Mouse (Mus musculus) C2C12 (cell line): ENCODE measurements around the gene Oxnad1. TPM values are rescaled to one million over a fixed set of nuclear protein-coding genes. Genes with fewer than 3 reads are reported as not detected.
"Not testable (repeated sequence)": the region's sequence is repeated elsewhere in the genome, so short reads cannot be mapped to it uniquely, and the experiment has no call there.

Experiments used
- H3K27me3 ChIP-seq: one replicate; pipeline ENCODE4 v1.6.1; 2011; ENCODE audit not compliant: control insufficient read depth, insufficient read depth, insufficient read length
- H3K36me3 ChIP-seq: one replicate; pipeline ENCODE4 v1.6.1; 2011; ENCODE audit not compliant: control insufficient read depth, insufficient read depth
- H3K4me3 ChIP-seq: one replicate; pipeline ENCODE4 v1.5.1; 2011; ENCODE audit warnings: mild to moderate bottlenecking, control low read depth; ENCODE audit not compliant: poor library complexity, insufficient read depth, severe bottlenecking
- H3K79me2 ChIP-seq: one replicate; pipeline ENCODE4 v1.6.1; 2011; ENCODE audit not compliant: control insufficient read depth, insufficient read depth
- H3K79me3 ChIP-seq: one replicate; pipeline ENCODE4 v1.6.1; 2011; ENCODE audit warnings: low read depth, control low read depth
- H3ac ChIP-seq: one replicate; pipeline ENCODE3; 2011; ENCODE audit warnings: low read depth; ENCODE audit not compliant: control insufficient read depth, insufficient read length
- CEBPB ChIP-seq: IDR thresholded peaks from one replicate; pipeline ENCODE4 v1.6.1; 2011; ENCODE audit warnings: low read depth, mild to moderate bottlenecking, control low read depth, moderate library complexity
- CTCF ChIP-seq: IDR thresholded peaks from one replicate; pipeline ENCODE4 v1.5.1; 2011; ENCODE audit not compliant: control insufficient read depth, insufficient read depth, insufficient read length
- FOSL1 ChIP-seq: IDR thresholded peaks from one replicate; pipeline ENCODE4 v1.8.0; 2011; ENCODE audit warnings: mild to moderate bottlenecking, low read length; ENCODE audit not compliant: poor library complexity, insufficient read depth, severe bottlenecking
- MAX ChIP-seq: IDR thresholded peaks from one replicate; pipeline ENCODE4 v1.6.1; 2011; ENCODE audit warnings: mild to moderate bottlenecking, control low read depth
- MYOD1 ChIP-seq: IDR thresholded peaks from one replicate; pipeline ENCODE4 v1.6.1; 2011; ENCODE audit warnings: low read depth; ENCODE audit not compliant: control insufficient read depth, insufficient read length
- MYOG ChIP-seq: IDR thresholded peaks from one replicate; pipeline ENCODE4 v1.6.1; 2011; ENCODE audit not compliant: control insufficient read depth, insufficient read length; ENCODE audit errors: extremely low read depth
- USF1 ChIP-seq: IDR thresholded peaks from one replicate; pipeline ENCODE4 v1.6.1; 2011; ENCODE audit warnings: low read depth, mild to moderate bottlenecking, control low read depth, moderate library complexity
- polyA plus RNA-seq: library from polyadenylated mRNA; unstranded; fragments of >200 nt; fragmentation: generic; extraction: Trizol; gene quantifications from one replicate; pipeline ENCODE4 v1.2.1, GENCODE M21; 2012; ENCODE audit warnings: missing spikeins

The Oxnad1 gene
- polyA plus RNA-seq, 1 experiment, result 17.9 TPM

DNA sequence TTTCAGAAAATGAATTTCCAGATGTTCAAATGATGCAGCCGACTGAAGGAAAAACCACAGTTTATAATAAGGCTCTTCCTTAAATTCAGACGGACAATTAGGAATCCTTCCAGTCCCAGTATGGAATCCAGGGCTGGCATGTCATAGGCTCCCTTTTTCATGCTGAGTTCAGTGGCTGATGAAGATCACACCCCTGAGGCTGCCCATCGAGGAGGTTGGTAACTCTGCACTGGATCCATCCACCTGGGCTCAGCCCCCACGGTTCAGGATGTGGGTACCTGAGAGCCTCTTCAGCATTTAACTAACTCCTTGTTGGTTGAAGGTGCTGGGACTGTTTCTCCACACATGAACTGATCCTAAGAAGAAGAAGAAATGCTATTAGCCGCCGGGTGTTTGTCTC is 2.3 kb upstream of the Oxnad1 start:
- peaks cover 46% of the 10 kb centered on the region for H3K79me2 ChIP-seq
- TF ChIP-seq MYOD1, result no peak
- TF ChIP-seq CEBPB, result no peak
- no peak for TF ChIP-seq USF1
- TF ChIP-seq FOSL1, result no peak
- no peak for TF ChIP-seq MYOG
- TF ChIP-seq MAX, result no peak
- TF ChIP-seq CTCF, result no peak
- H3ac ChIP-seq, result no peak overlapping the region
- H3K27me3 ChIP-seq, result no peaks in the 10 kb centered on the region
- no peak overlapping the region for H3K4me3 ChIP-seq
- H3K36me3 ChIP-seq, result peaks cover 33% of the 10 kb centered on the region
- peaks cover 41% of the 10 kb centered on the region for H3K79me3 ChIP-seq

DNA sequence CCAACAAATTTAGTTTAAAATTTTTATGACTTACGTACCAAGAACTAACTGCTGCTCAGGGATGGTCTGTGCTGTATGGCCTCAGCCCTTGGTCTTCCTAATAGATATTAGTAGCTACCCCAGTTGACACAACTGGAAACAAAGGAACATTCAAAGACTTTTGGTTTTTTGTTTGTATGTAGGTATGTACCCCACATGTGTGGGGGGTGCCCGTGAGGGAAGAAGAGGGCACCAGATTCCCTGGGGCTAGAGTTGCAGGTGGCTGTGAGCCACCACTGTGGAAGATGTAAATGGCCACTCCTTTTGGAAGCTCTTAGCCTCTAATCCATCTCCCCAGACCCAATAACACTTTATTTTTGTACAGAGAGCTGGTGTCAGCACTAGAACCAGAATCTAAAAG is 1.7 kb upstream of the Oxnad1 start:
- TF ChIP-seq CEBPB (no peak), USF1 (no peak)
- no peaks in the 10 kb centered on the region for H3K27me3 ChIP-seq
- peaks cover 42% of the 10 kb centered on the region for H3K79me3 ChIP-seq
- peaks cover 33% of the 10 kb centered on the region for H3K36me3 ChIP-seq
- H3K79me2 ChIP-seq, result peaks cover 52% of the 10 kb centered on the region
- H3ac ChIP-seq, result no peak overlapping the region
- H3K4me3 ChIP-seq, result no peak overlapping the region

DNA sequence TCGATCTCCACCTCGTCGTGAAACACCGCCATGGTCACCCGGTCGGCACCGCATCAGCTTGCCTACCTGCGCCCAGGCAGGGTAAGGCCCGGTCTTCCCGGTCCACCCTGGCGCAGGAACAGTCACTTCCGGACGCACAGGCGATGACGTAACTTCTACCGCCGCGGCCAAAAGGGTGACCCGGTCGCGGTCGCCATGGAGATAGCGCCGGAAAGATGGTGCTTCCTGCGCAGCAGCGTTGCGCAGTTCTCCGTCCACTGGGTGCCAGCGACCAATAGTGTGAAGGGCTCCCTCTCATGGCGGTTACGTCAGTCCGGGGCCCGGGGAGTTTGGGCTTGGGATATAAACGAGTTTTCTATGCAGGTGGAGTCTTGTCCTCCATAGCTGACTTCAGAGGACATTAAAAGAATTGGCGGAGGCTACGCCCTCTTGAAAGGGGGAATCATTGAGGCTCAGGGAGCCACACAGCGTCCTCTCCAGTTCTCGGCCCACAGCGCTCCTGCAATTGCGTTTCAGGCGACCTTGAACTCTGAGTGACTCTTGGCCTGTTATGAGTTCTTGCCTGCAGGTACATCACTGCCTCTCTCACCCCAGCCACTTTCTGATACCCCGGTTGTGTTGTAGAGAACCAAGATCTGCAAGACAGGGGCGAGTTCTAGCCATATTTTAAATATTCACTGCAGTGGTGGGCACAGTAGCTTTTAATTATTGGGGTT is 470 bp downstream of the Oxnad1 start, which contains the start of gene Dph3:
Gene Dph3 (minus strand): TSS at position 244 of the 716 bp plus-strand sequence.
- H3K79me2 ChIP-seq, result peaks cover 57% of the 10 kb centered on the region
- H3K4me3 ChIP-seq, result peak within 1 kb of the TSS; percentile 69
- H3K36me3 ChIP-seq, result peaks cover 31% of the 10 kb centered on the region
- no peaks in the 10 kb centered on the region for H3K27me3 ChIP-seq
- H3ac ChIP-seq, result peak within 1 kb of the TSS; percentile 73
- no peak for TF ChIP-seq USF1
- TF ChIP-seq MYOD1, result no peak
- TF ChIP-seq FOSL1, result no peak
- TF ChIP-seq MAX, result peak; percentile 17
- peak; percentile 37 for TF ChIP-seq CEBPB
- TF ChIP-seq MYOG, result no peak
- no peak for TF ChIP-seq CTCF
- H3K79me3 ChIP-seq, result peaks cover 45% of the 10 kb centered on the region

DNA sequence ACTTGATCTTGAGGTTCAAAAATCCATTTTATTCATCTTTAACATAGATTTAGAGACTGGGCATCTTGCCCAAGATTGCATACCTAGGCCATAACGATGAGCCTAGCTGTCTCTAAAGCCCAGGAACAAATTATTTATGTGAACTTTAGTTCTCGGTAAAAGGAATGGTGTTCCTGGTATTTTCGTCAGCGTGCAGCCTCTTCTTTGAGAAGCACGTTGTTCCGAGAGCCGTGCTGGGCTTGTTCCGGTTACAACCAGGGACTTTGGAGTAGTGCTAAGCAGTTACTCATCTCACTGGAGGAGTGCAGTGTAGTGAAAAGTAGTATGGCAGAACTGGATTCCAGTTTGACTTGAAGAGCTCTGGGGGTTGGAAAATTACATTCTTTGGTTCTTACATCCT is 1.1 kb downstream of the Oxnad1 start:
- peaks cover 25% of the 10 kb centered on the region for H3K36me3 ChIP-seq
- no peak for TF ChIP-seq MYOD1
- TF ChIP-seq MAX, result peak; percentile 47
- H3K27me3 ChIP-seq, result no peaks in the 10 kb centered on the region
- peak overlapping the region; percentile 69 for H3K4me3 ChIP-seq
- H3K79me3 ChIP-seq, result peaks cover 45% of the 10 kb centered on the region
- H3K79me2 ChIP-seq, result peaks cover 57% of the 10 kb centered on the region
- H3ac ChIP-seq, result peak overlapping the region; percentile 46

DNA sequence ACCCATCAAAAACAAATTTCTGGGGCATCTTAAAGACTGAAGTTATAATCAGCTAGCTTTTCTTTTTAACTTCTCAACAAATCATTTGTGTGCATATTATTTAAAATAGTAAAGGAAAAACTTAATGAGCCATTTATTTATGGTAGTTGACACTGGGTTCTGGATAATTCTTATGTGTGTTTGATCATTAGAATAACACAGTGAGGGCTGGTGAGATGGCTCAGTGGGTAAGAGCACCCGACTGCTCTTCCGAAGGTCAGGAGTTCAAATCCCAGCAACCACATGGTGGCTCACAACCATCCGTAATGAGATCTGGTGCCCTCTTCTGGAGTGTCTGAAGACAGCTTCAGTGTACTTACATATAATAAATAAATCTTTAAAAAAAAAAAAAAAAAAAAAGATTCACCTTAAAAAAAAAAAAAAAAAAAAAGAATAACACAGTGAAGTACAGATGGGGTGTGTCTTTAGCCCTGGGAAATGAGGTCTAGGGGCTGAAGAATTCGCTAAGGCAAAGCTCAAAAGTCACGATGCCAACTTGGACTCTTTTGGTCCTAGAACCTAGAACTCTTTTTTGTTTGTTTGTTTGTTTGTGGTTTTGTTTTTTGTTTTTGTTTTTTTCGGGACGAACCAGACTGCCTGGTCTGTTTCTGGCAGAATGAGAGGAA is 2.5 kb downstream of the Oxnad1 start:
- Histone ChIP-seq H3K36me3 (peaks cover 20% of the 10 kb centered on the region), H3K79me3 (peaks cover 42% of the 10 kb centered on the region), H3K79me2 (peaks cover 54% of the 10 kb centered on the region)
- not testable (repeated sequence) for H3ac ChIP-seq, H3K4me3 ChIP-seq, H3K27me3 ChIP-seq

DNA sequence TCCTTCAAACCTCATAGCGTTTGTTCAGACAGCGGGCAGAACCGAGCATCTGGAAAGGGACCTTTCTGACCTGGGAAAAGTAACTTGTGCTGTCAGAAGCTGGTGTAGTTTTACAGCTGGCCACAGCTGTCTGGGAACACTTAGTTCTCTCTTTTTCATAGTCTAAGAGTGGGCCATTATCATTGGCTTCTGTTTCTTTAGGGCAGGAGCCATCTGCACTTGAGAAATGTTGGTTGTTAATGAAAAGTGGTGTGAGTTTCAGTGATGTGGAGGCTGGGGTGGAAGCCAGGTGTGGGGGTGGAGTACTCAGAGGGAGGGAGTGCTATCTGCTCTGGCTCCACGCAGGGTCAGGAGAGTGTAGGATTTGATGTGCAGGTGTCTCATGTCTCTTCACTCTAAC is 6.0 kb downstream of the Oxnad1 start:
- Histone ChIP-seq H3K79me2 (peaks cover 28% of the 10 kb centered on the region), H3K27me3 (no peaks in the 10 kb centered on the region), H3K36me3 (peaks cover 36% of the 10 kb centered on the region), H3K79me3 (peaks cover 16% of the 10 kb centered on the region), H3ac (no peak overlapping the region), H3K4me3 (no peak overlapping the region)
- TF ChIP-seq CEBPB (no peak), CTCF (no peak), MYOD1 (no peak), FOSL1 (no peak), MAX (no peak), MYOG (no peak), USF1 (no peak)
